ENCODE assay signal across 25 mouse cellular contexts in genomic region chr2:170023741-170024140, GRCm38 (mm10).
DNase-seq lines count a peak whose midpoint lies in the region; ATAC-seq lines count a peak whose summit lies in the region.
"Had no signal": no experiment of that assay in that cellular context is flagged by ENCODE, and none has a peak within 500 bp of the region (broad histone marks: within the 10 kb centered on the region; RNA-seq: fewer than 3 reads in every experiment).

No protein-coding gene starts in this region.

- no peak overlapping the region for H3K4me2 ChIP-seq in hindbrain, embryonic 13.5 days
- no peak overlapping the region for H3K4me2 ChIP-seq in midbrain, embryonic 16.5 days (ENCODE audit: low read length)
- no peak overlapping the region for H3K4me2 ChIP-seq in midbrain, embryonic 14.5 days (ENCODE audit: low read length)
- H3K4me2 ChIP-seq: embryonic facial prominence, embryonic 15.5 days; heart, embryonic 11.5 days; heart, embryonic 15.5 days; hindbrain, embryonic 15.5 days had no signal

- H3K36me3 ChIP-seq in hindbrain, embryonic 13.5 days, result no peaks in the 10 kb centered on the region
- no peaks in the 10 kb centered on the region for H3K36me3 ChIP-seq in hindbrain, embryonic 10.5 days
- no peaks in the 10 kb centered on the region for H3K36me3 ChIP-seq in midbrain, embryonic 16.5 days (ENCODE audit: control insufficient read depth, insufficient read depth, low read length)
- no peaks in the 10 kb centered on the region for H3K36me3 ChIP-seq in midbrain, embryonic 14.5 days (ENCODE audit: control insufficient read depth, insufficient read depth, low read length)
- H3K36me3 ChIP-seq: embryonic facial prominence, embryonic 15.5 days; forebrain, embryonic 10.5 days; G1E; heart, embryonic 15.5 days; hindbrain, embryonic 15.5 days had no signal

- peaks cover 4% of the 10 kb centered on the region; the same call in 1 of the 2 replicates for H3K4me1 ChIP-seq in hindbrain, embryonic 13.5 days (replicated peaks)
- H3K4me1 ChIP-seq in hindbrain, embryonic 10.5 days (replicated peaks), result peaks cover 6% of the 10 kb centered on the region; the same call in 1 of the 2 replicates
- H3K4me1 ChIP-seq in midbrain, embryonic 16.5 days (ENCODE audit: control insufficient read depth, insufficient read depth, low read length), result peaks cover 11% of the 10 kb centered on the region
- H3K4me1 ChIP-seq in midbrain, embryonic 14.5 days (ENCODE audit: control insufficient read depth, insufficient read depth, low read length), result no peaks in the 10 kb centered on the region
- H3K4me1 ChIP-seq: embryonic facial prominence, embryonic 15.5 days; heart, embryonic 15.5 days had no signal

- no peaks in the 10 kb centered on the region for H3K9me3 ChIP-seq in hindbrain, embryonic 13.5 days
- H3K9me3 ChIP-seq in hindbrain, embryonic 10.5 days, result peaks cover 4% of the 10 kb centered on the region; the same call in 1 of the 2 replicates
- no peaks in the 10 kb centered on the region for H3K9me3 ChIP-seq in midbrain, embryonic 16.5 days (replicated peaks; ENCODE audit: control insufficient read depth, low read length, poor library complexity, severe bottlenecking)
- H3K9me3 ChIP-seq in midbrain, embryonic 14.5 days (ENCODE audit: control insufficient read depth, low read length), result no peaks in the 10 kb centered on the region
- H3K9me3 ChIP-seq: embryonic facial prominence, embryonic 15.5 days; heart, embryonic 15.5 days; hindbrain, embryonic 15.5 days had no signal

- no peak for DNase-seq in hindbrain, embryonic 10.5 days (ENCODE audit: low spot score)
- no peak for DNase-seq in midbrain, embryonic 14.5 days
- peak; percentile 30 for DNase-seq in forelimb bud, embryonic 11.5 days (ENCODE audit: low read depth, low spot score)
- DNase-seq in cerebellum, postnatal 4 days (ENCODE audit: low spot score in 2 of 2), result no peak
- no peak for DNase-seq in layer of hippocampus, postnatal 36 days
- DNase-seq: adrenal gland, postnatal 10 days; B cell, adult 2 months; cerebellum, adult 18-20 months; cerebellum, adult 9-11 months; cerebellum, postnatal 36 days; embryo, embryonic 11 days; gastrocnemius, postnatal 36 days; heart, adult 2 months; heart, postnatal 14 days had no signal

- H3K27ac ChIP-seq in hindbrain, embryonic 13.5 days, result 0 out of 2 replicates have a peak overlapping the region, but pooled peaks have one; percentile 3
- no peak overlapping the region for H3K27ac ChIP-seq in hindbrain, embryonic 10.5 days
- peak overlapping the region; percentile 26; the same call in 1 of the 2 replicates for H3K27ac ChIP-seq in midbrain, embryonic 16.5 days (ENCODE audit: low read length)
- H3K27ac ChIP-seq in midbrain, embryonic 14.5 days (replicated peaks; ENCODE audit: low read depth, low read length), result no peak overlapping the region
- H3K27ac ChIP-seq: forebrain, embryonic 10.5 days; heart, adult 2 months; heart, embryonic 15.5 days; hindbrain, embryonic 15.5 days had no signal

- no peak overlapping the region for H3K4me3 ChIP-seq in hindbrain, embryonic 13.5 days
- no peak overlapping the region for H3K4me3 ChIP-seq in hindbrain, embryonic 10.5 days
- H3K4me3 ChIP-seq in midbrain, embryonic 16.5 days (ENCODE audit: low read depth, low read length), result no peak overlapping the region
- no peak overlapping the region for H3K4me3 ChIP-seq in midbrain, embryonic 14.5 days (replicated peaks; ENCODE audit: low read depth, low read length)
- H3K4me3 ChIP-seq: embryonic facial prominence, embryonic 15.5 days; erythroblast, embryonic 14.5 days; forebrain, embryonic 10.5 days; heart, adult 2 months; heart, embryonic 15.5 days; hindbrain, embryonic 15.5 days had no signal

- 77% methylated on average over 9 of the region's 9 CpGs for WGBS in hindbrain, embryonic 13.5 days
- WGBS in hindbrain, embryonic 10.5 days, result 82% methylated on average over 9 of the region's 9 CpGs
- WGBS in midbrain, embryonic 16.5 days, result 36% methylated on average over 9 of the region's 9 CpGs
- 55% methylated on average over 9 of the region's 9 CpGs for WGBS in midbrain, embryonic 14.5 days

- H3K9ac ChIP-seq in hindbrain, embryonic 13.5 days, result no peak overlapping the region
- H3K9ac ChIP-seq in midbrain, embryonic 16.5 days (ENCODE audit: low read depth, low read length), result no peak overlapping the region
- no peak overlapping the region for H3K9ac ChIP-seq in midbrain, embryonic 14.5 days (replicated peaks; ENCODE audit: low read length)
- H3K9ac ChIP-seq: embryonic facial prominence, embryonic 15.5 days; heart, embryonic 15.5 days; hindbrain, embryonic 15.5 days had no signal

- no peaks in the 10 kb centered on the region for H3K27me3 ChIP-seq in hindbrain, embryonic 13.5 days
- H3K27me3 ChIP-seq in hindbrain, embryonic 10.5 days (ENCODE audit: insufficient read depth, poor library complexity, severe bottlenecking), result no peaks in the 10 kb centered on the region
- no peaks in the 10 kb centered on the region for H3K27me3 ChIP-seq in midbrain, embryonic 16.5 days (ENCODE audit: control insufficient read depth, insufficient read depth, low read depth, low read length)
- H3K27me3 ChIP-seq in midbrain, embryonic 14.5 days (ENCODE audit: control insufficient read depth, insufficient read depth, low read length), result no peaks in the 10 kb centered on the region
- H3K27me3 ChIP-seq: embryonic facial prominence, embryonic 15.5 days; heart, embryonic 15.5 days; hindbrain, embryonic 15.5 days had no signal

- ATAC-seq in hindbrain, embryonic 13.5 days (ENCODE audit: low FRiP score), result no peak
- 0 out of 2 replicates have a peak, but pooled peaks have one; percentile 44 for ATAC-seq in midbrain, embryonic 16.5 days
- no peak for ATAC-seq in midbrain, embryonic 14.5 days (ENCODE audit: low FRiP score, low TSS enrichment)
- ATAC-seq: CD4-positive, CD25-positive, alpha-beta regulatory T cell, adult 4 months; forebrain, embryonic 14.5 days had no signal

Comparison
In these comparisons a context has a peak if more than half of its experiments do, and no peak if none do; other contexts are left out.
1. H3K27ac ChIP-seq: peak in hindbrain, embryonic 13.5 days (single experiment) and midbrain, embryonic 16.5 days (single experiment); none in hindbrain, embryonic 10.5 days (single experiment) and midbrain, embryonic 14.5 days (single experiment).